In genomic region chr5:43052668-43053067, GRCm38 (mm10) we compare ENCODE assay signal across 20 mouse cellular contexts.
DNase-seq lines count a peak whose midpoint lies in the region; ATAC-seq and TF ChIP-seq lines count a peak whose summit lies in the region.
"Had no signal": no experiment of that assay in that cellular context is flagged by ENCODE, and none has a peak within 500 bp of the region (broad histone marks: within the 10 kb centered on the region; RNA-seq: fewer than 3 reads in every experiment).

No protein-coding gene starts in this region.

- 36% methylated on average over 1 of the region's 1 CpGs for WGBS in liver, embryonic 12.5 days (ENCODE audit: insufficient replicate concordance)
- 48% methylated on average over 1 of the region's 1 CpGs for WGBS in liver, embryonic 11.5 days
- 27% methylated on average over 1 of the region's 1 CpGs for WGBS in stomach, postnatal 0 days

- no peak overlapping the region for H3K27ac ChIP-seq in liver, embryonic 12.5 days
- no peak overlapping the region for H3K27ac ChIP-seq in liver, embryonic 11.5 days (ENCODE audit: low read depth, low read length)
- no peak overlapping the region for H3K27ac ChIP-seq in stomach, postnatal 0 days (replicated peaks)
- H3K27ac ChIP-seq: embryonic facial prominence, embryonic 13.5 days; forebrain, embryonic 15.5 days; hindbrain, embryonic 13.5 days; midbrain, embryonic 15.5 days had no signal

- no peaks in the 10 kb centered on the region for H3K36me3 ChIP-seq in liver, embryonic 12.5 days
- H3K36me3 ChIP-seq in liver, embryonic 11.5 days (ENCODE audit: control insufficient read depth, insufficient read depth, low read length), result no peaks in the 10 kb centered on the region
- H3K36me3 ChIP-seq in stomach, postnatal 0 days (ENCODE audit: control insufficient read depth, insufficient read depth, low read length), result no peaks in the 10 kb centered on the region
- H3K36me3 ChIP-seq: embryonic facial prominence, embryonic 13.5 days; forebrain, embryonic 15.5 days; heart, embryonic 12.5 days; hindbrain, embryonic 13.5 days; midbrain, embryonic 15.5 days had no signal

- DNase-seq in heart, adult 11 months, result peak; percentile 68
- no peak for DNase-seq in heart, adult 9 months (ENCODE audit: low spot score in 2 of 2)
- no peak for DNase-seq in liver, embryonic 11.5 days (ENCODE audit: low spot score)
- peak; percentile 44 to 68 for DNase-seq in kidney, postnatal 36 days
- peak; percentile 32 for DNase-seq in stomach, postnatal 0 days (ENCODE audit: low spot score)
- no peak for DNase-seq in left cerebral cortex, adult 9 months (ENCODE audit: low spot score in 2 of 2)
- no peak for DNase-seq in gastrocnemius, postnatal 14 days
- DNase-seq: adrenal gland, postnatal 25 days; cerebellum, adult 11 months; cerebellum, postnatal 10 days; heart, postnatal 14 days; lung, adult 2 months; spleen, adult 18-20 months had no signal

- no peaks in the 10 kb centered on the region for H3K27me3 ChIP-seq in liver, embryonic 12.5 days (replicated peaks)
- H3K27me3 ChIP-seq in liver, embryonic 11.5 days (replicated peaks; ENCODE audit: control insufficient read depth, insufficient read depth, low read length), result no peaks in the 10 kb centered on the region
- no peaks in the 10 kb centered on the region for H3K27me3 ChIP-seq in stomach, postnatal 0 days (ENCODE audit: control insufficient read depth, insufficient read depth, low read length)
- H3K27me3 ChIP-seq: embryonic facial prominence, embryonic 13.5 days; forebrain, embryonic 15.5 days; heart, embryonic 12.5 days; hindbrain, embryonic 13.5 days; midbrain, embryonic 15.5 days had no signal

- no peak overlapping the region for H3K9ac ChIP-seq in liver, embryonic 12.5 days
- H3K9ac ChIP-seq in liver, embryonic 11.5 days (ENCODE audit: low read depth, low read length), result no peak overlapping the region
- no peak overlapping the region for H3K9ac ChIP-seq in stomach, postnatal 0 days (ENCODE audit: low read length)
- H3K9ac ChIP-seq: embryonic facial prominence, embryonic 13.5 days; forebrain, embryonic 15.5 days; heart, embryonic 12.5 days; hindbrain, embryonic 13.5 days; midbrain, embryonic 15.5 days had no signal

- intact Hi-C loops in gastrocnemius, postnatal 14 days (cut with DNase I; ENCODE audit: low total_unique reads), result no loop called here

- H3K4me2 ChIP-seq in liver, embryonic 12.5 days, result no peak overlapping the region
- H3K4me2 ChIP-seq in liver, embryonic 11.5 days, result no peak overlapping the region
- no peak overlapping the region for H3K4me2 ChIP-seq in stomach, postnatal 0 days (replicated peaks; ENCODE audit: low read depth)
- H3K4me2 ChIP-seq: embryonic facial prominence, embryonic 13.5 days; forebrain, embryonic 15.5 days; heart, embryonic 12.5 days; hindbrain, embryonic 13.5 days; midbrain, embryonic 15.5 days had no signal

- H3K4me3 ChIP-seq in liver, embryonic 12.5 days, result no peak overlapping the region
- no peak overlapping the region for H3K4me3 ChIP-seq in liver, embryonic 11.5 days (ENCODE audit: low read depth, low read length)
- H3K4me3 ChIP-seq in stomach, postnatal 0 days (ENCODE audit: low read depth, low read length), result no peak overlapping the region
- H3K4me3 ChIP-seq: embryonic facial prominence, embryonic 13.5 days; forebrain, embryonic 15.5 days; heart, embryonic 12.5 days; hindbrain, embryonic 13.5 days; midbrain, embryonic 15.5 days; myocyte had no signal

- peak; percentile 40; the same call in 1 of the 2 replicates for ATAC-seq in liver, embryonic 12.5 days
- ATAC-seq in liver, embryonic 11.5 days (replicated peaks; ENCODE audit: low FRiP score), result no peak
- ATAC-seq in stomach, postnatal 0 days (ENCODE audit: low FRiP score, low TSS enrichment), result peak; percentile 83
- ATAC-seq: forebrain, embryonic 15.5 days; midbrain, embryonic 15.5 days had no signal

- TF ChIP-seq EP300 in stomach, postnatal 0 days (optimal IDR thresholded peaks at IDR 0.05), result no peak

- TF ChIP-seq CTCF in stomach, postnatal 0 days (IDR thresholded peaks at IDR 0.05; ENCODE audit: low read depth), result no peak

- H3K4me1 ChIP-seq in liver, embryonic 12.5 days, result no peaks in the 10 kb centered on the region
- H3K4me1 ChIP-seq in liver, embryonic 11.5 days (replicated peaks; ENCODE audit: control insufficient read depth, insufficient read depth, low read length), result no peaks in the 10 kb centered on the region
- no peaks in the 10 kb centered on the region for H3K4me1 ChIP-seq in stomach, postnatal 0 days (replicated peaks; ENCODE audit: control insufficient read depth, insufficient read depth)
- H3K4me1 ChIP-seq: embryonic facial prominence, embryonic 13.5 days; forebrain, embryonic 15.5 days; hindbrain, embryonic 13.5 days; midbrain, embryonic 15.5 days had no signal

- H3K9me3 ChIP-seq in liver, embryonic 12.5 days (replicated peaks), result no peaks in the 10 kb centered on the region
- H3K9me3 ChIP-seq in liver, embryonic 11.5 days (ENCODE audit: control insufficient read depth, low read length), result no peaks in the 10 kb centered on the region
- no peaks in the 10 kb centered on the region for H3K9me3 ChIP-seq in stomach, postnatal 0 days (ENCODE audit: control insufficient read depth, low read length)
- H3K9me3 ChIP-seq: embryonic facial prominence, embryonic 13.5 days; forebrain, embryonic 15.5 days; heart, embryonic 12.5 days; hindbrain, embryonic 13.5 days; midbrain, embryonic 15.5 days had no signal

Comparison
In these comparisons a context has a peak if more than half of its experiments do, and no peak if none do; other contexts are left out.
1. DNase-seq: peak in heart, adult 11 months (single experiment), kidney, postnatal 36 days (2 of 2) and stomach, postnatal 0 days (single experiment); none in heart, adult 9 months (0 of 2), liver, embryonic 11.5 days (single experiment), left cerebral cortex, adult 9 months (0 of 2) and gastrocnemius, postnatal 14 days (single experiment).